Mouse (Mus musculus) CD4-positive, CD25-positive, alpha-beta regulatory T cell, adult 9 weeks (primary cell): ENCODE data around the gene Msl3l2. TPM values are rescaled to one million over a fixed set of nuclear protein-coding genes. Genes with fewer than 3 reads are reported as not detected.

Experiments
- polyA plus RNA-seq: library from polyadenylated mRNA; unstranded; fragments of 100-300 nt; shearing (Covaris generic); gene quantifications from one replicate; pipeline ENCODE4 v1.2.1, GENCODE M21; 2017

Msl3l2 gene
- polyA plus RNA-seq, result 3.2 TPM

GRCm38 (mm10) chr10:56106333-56106995 is at the start of gene Msl3l2:
Msl3l2 (plus strand) TSS chr10:56106917.

Other genes starting within 250 kb of the Msl3l2 start
- 2.6 TPM for gene Tbc1d32, start 121.8 kb downstream of the Msl3l2 start, polyA plus RNA-seq